Comparison of ENCODE assay signal across 8 mouse cellular contexts in genomic region chr17:32283771-32284221, GRCm38 (mm10). TPM values are rescaled to one million over a fixed set of nuclear protein-coding genes. Genes with fewer than 3 reads are reported as not detected.
DNase-seq lines count a peak whose midpoint lies in the region; ATAC-seq and TF ChIP-seq lines count a peak whose summit lies in the region.

No protein-coding gene starts in this region.

- under 1% methylated on average over 27 of the region's 41 CpGs for WGBS in hindbrain, postnatal 0 days

- H3K4me2 ChIP-seq in hindbrain, postnatal 0 days (ENCODE audit: low read depth, low read length): peak overlapping the region; percentile 76

- TF ChIP-seq CTCF in hindbrain, postnatal 0 days (IDR thresholded peaks at IDR 0.05; ENCODE audit: low read depth): no peak

- peak overlapping the region; percentile 97 for H3K9ac ChIP-seq in hindbrain, postnatal 0 days (replicated peaks; ENCODE audit: low read length)

- peak overlapping the region; percentile 84 for H3K4me3 ChIP-seq in hindbrain, postnatal 0 days (ENCODE audit: low read length)

- ATAC-seq in common myeloid progenitor, adult 5-6 weeks (replicated peaks; ENCODE audit: low read depth, poor library complexity, severe bottlenecking): peak; percentile 81
- peak; percentile 64 for ATAC-seq in hindbrain, postnatal 0 days

- no peaks in the 10 kb centered on the region for H3K27me3 ChIP-seq in hindbrain, postnatal 0 days (ENCODE audit: insufficient read depth, low read length)

- intact Hi-C loops in left cerebral cortex, postnatal 36 days (cut with DNase I): loop anchor here (2.0 to 5.0 kb wide), 2 partner anchors 37 to 51 kb away; partner anchors contain the start of gene Akap8

- H3K4me1 ChIP-seq in hindbrain, postnatal 0 days (ENCODE audit: insufficient read depth, low read length): peaks cover 2% of the 10 kb centered on the region; the same call in 1 of the 2 replicates

- H3K9me3 ChIP-seq in hindbrain, postnatal 0 days (ENCODE audit: low read length): no peaks in the 10 kb centered on the region

- peak; percentile 62 for DNase-seq in adipocyte (ENCODE audit: low spot score)
- peak; percentile 8 to 17 for DNase-seq in gastrocnemius, adult 8-10 months (ENCODE audit: low spot score in 2 of 2)
- peak; percentile 73 for DNase-seq in hindbrain, postnatal 0 days (ENCODE audit: low spot score)
- DNase-seq in left cerebral cortex, postnatal 36 days (ENCODE audit: low spot score in 2 of 2): peak; percentile 56 to 57
- peak; percentile 48 for DNase-seq in mesoderm, embryonic 11.5 days (ENCODE audit: low read depth, low spot score)
- peak; percentile 44 for DNase-seq in right cerebral cortex, postnatal 14 days
- peak; percentile 83 for DNase-seq in yolk sac, embryonic 10.5 days (ENCODE audit: low spot score)

- H3K27ac ChIP-seq in hindbrain, postnatal 0 days: peak overlapping the region; percentile 100

- H3K36me3 ChIP-seq in hindbrain, postnatal 0 days (ENCODE audit: insufficient read depth, low read length): no peaks in the 10 kb centered on the region

RNA-seq across cellular contexts. Expression of gene Brd4, which starts 0.7 kb away (rescaled TPM):
- total RNA-seq in common myeloid progenitor, adult 5-6 weeks (2017): 22.5 and 58.5 TPM in 2 replicates
- total RNA-seq in gastrocnemius, adult 8-10 months (2022): 10 to 100 TPM; 38.2 to 40.8 (median 39.0) TPM
- total RNA-seq in hindbrain, postnatal 0 days (2014; rRNA removed): 34.3 and 46.5 TPM in 2 replicates
- polyA plus RNA-seq in hindbrain, postnatal 0 days (2015; fragmentation: Nextera tagmentation; extraction: Ambion mirVana): 60.8 and 73.8 TPM in 2 replicates
- total RNA-seq in left cerebral cortex, postnatal 36 days (2021): 100 to 1,000 TPM; 103 to 147 TPM

RNA-seq across cellular contexts. Expression of gene Akap8, which starts 37.2 kb away (rescaled TPM):
- total RNA-seq in common myeloid progenitor, adult 5-6 weeks (2017): 146 and 161 TPM in 2 replicates
- total RNA-seq in gastrocnemius, adult 8-10 months (2022): 10 to 100 TPM; 27.5 to 36.4 (median 34.5) TPM
- total RNA-seq in hindbrain, postnatal 0 days (2014; rRNA removed): 94.4 and 108 TPM in 2 replicates
- polyA plus RNA-seq in hindbrain, postnatal 0 days (2015; fragmentation: Nextera tagmentation; extraction: Ambion mirVana): 66.4 and 75.2 TPM in 2 replicates
- total RNA-seq in left cerebral cortex, postnatal 36 days (2021): 100 to 1,000 TPM in 1 of 2 experiments, 10 to 100 TPM in 1; 64.3 to 120 TPM

Comparison
In these comparisons a context has a peak if more than half of its experiments do, and no peak if none do; other contexts are left out.
1. Peak in every context shown above with its lines: DNase-seq, ATAC-seq, H3K4me3 ChIP-seq and H3K27ac ChIP-seq.
2. DNase-seq: peak in every context shown above with its lines; median percentile 83 in yolk sac, embryonic 10.5 days; 73 in hindbrain, postnatal 0 days; 62 in adipocyte; 56 in left cerebral cortex, postnatal 36 days; 48 in mesoderm, embryonic 11.5 days; 44 in right cerebral cortex, postnatal 14 days; 12 in gastrocnemius, adult 8-10 months.